Mouse (Mus musculus) right cerebral cortex, postnatal 25 days (tissue): ENCODE results near the gene Olfr506.
"Not testable (repeated sequence)": the region's sequence is repeated elsewhere in the genome, so short reads cannot be mapped to it uniquely, and the experiment has no call there.

Experiments used
- DNase-seq: peaks from one replicate; pipeline ENCODE4 v3.0.0; 2022

The Olfr506 gene

GRCm38 (mm10) chr7:108610487-108610886, at the start of gene Olfr506:
Gene Olfr506, plus strand, starts transcription at chr7:108610787.
- no peak for DNase-seq

- no peak for DNase-seq
These were observed 44.9 kb upstream of the Olfr506 start, which contains the start of gene Olfr504 for GRCm38 (mm10) chr7:108565693-108566092. Gene Olfr504, minus strand, starts transcription at chr7:108565793.

- DNase-seq = no peak
These were observed 20.8 kb upstream of the Olfr506 start for GRCm38 (mm10) chr7:108589797-108590196.

- DNase-seq = not testable (repeated sequence)
These were observed 8.7 kb upstream of the Olfr506 start for GRCm38 (mm10) chr7:108601916-108602315.

GRCm38 (mm10) chr7:108614110-108614509, 3.5 kb downstream of the Olfr506 start:
- no peak for DNase-seq

GRCm38 (mm10) chr7:108616781-108617180, 6.2 kb downstream of the Olfr506 start:
- not testable (repeated sequence) for DNase-seq

- DNase-seq = no peak
These were observed 10.9 kb downstream of the Olfr506 start, which contains the start of gene Olfr507 for GRCm38 (mm10) chr7:108621514-108621913. Gene Olfr507, plus strand, starts transcription at chr7:108621814.

- no peak for DNase-seq
These were observed 19.1 kb downstream of the Olfr506 start, which contains the start of gene Olfr508 for GRCm38 (mm10) chr7:108629694-108630093. Gene Olfr508, plus strand, starts transcription at chr7:108629994.

GRCm38 (mm10) chr7:108651806-108652205, 41.2 kb downstream of the Olfr506 start, which contains the start of gene Olfr509:
Gene Olfr509, minus strand, starts transcription at chr7:108651906.
- DNase-seq = no peak

- DNase-seq = no peak
These were observed 51.8 kb downstream of the Olfr506 start for GRCm38 (mm10) chr7:108662419-108662818.
